Mouse (Mus musculus): Measurements from ENCODE around the gene Adgrd1. TPM values are rescaled to one million over a fixed set of nuclear protein-coding genes. Genes with fewer than 3 reads are reported as not detected.

The Adgrd1 gene
- polyA plus RNA-seq, 1 experiment: 3.1 TPM

DNA sequence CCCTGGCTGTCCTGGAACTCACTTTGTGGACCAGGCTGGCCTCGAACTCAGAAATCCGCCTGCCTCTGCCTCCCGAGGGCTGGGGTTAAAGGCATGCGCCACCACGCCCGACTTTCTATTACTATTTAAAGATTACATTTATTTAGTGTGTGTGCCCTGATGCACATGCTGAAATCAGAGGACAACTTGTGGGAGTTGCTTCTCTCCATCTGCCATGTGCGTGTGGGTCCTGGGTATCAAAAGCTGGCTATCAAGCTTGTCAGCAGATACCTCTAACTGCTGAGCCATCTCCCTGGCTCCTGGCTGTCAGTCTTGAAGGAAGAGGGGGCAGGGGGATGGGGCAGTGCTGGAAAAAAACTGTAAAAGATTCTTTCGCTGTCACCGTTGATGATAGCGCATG is 11.4 kb upstream of the Adgrd1 start:
- TF ChIP-seq CTCF (IDR thresholded peaks at IDR 0.05; ENCODE audit: extremely low read depth, insufficient read depth, low read length) (no peak), POLR2A (IDR thresholded peaks at IDR 0.05; ENCODE audit: extremely low read depth, insufficient read depth, low read length) (no peak)
- Histone ChIP-seq H3K4me1 (ENCODE audit: control insufficient read depth, insufficient read depth, low read length) (no peaks in the 10 kb centered on the region), H3K4me3 (ENCODE audit: insufficient read depth, low read length) (no peak overlapping the region), H3K27ac (ENCODE audit: insufficient read depth, low read length) (no peak overlapping the region)

DNA sequence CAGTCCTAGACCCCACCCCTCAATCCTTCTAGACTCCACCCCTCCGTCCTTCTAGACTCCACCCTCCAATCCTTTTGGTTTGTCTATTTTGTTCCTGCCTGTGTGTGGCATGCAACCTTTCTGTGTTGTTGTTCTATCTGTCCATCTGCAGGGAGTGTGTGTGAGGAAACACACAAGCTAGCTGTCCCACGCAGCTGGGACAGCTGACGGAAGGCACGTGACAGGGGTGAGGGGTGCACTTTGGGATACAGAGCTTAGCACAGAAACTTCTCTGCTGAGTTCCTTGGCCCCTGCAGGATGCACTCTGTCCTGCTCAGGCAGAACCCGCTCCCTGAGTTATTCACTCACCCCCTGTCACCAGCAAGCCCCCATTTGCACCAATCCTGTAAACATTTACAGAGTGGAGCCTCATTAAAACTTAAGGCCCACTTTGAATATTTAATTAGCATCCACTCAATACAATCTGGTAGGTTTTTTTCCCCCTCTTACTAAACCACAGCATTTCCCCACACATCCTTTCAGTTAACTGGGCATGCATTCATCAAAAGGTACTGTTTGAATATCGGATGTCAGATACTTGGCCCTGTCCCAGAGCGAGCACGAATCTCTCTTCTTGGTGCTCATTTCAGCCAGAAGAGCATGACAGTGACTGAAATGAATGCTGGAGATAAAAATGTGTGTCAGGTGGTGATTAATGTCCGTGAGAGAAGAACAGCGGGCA is 4.0 kb upstream of the Adgrd1 start:
- no peak for TF ChIP-seq CTCF (IDR thresholded peaks at IDR 0.05; ENCODE audit: extremely low read depth, insufficient read depth, low read length)
- no peak for TF ChIP-seq POLR2A (IDR thresholded peaks at IDR 0.05; ENCODE audit: extremely low read depth, insufficient read depth, low read length)
- Histone ChIP-seq H3K4me3 (ENCODE audit: insufficient read depth, low read length) (no peak overlapping the region), H3K4me1 (ENCODE audit: control insufficient read depth, insufficient read depth, low read length) (no peaks in the 10 kb centered on the region), H3K27ac (ENCODE audit: insufficient read depth, low read length) (no peak overlapping the region)

DNA sequence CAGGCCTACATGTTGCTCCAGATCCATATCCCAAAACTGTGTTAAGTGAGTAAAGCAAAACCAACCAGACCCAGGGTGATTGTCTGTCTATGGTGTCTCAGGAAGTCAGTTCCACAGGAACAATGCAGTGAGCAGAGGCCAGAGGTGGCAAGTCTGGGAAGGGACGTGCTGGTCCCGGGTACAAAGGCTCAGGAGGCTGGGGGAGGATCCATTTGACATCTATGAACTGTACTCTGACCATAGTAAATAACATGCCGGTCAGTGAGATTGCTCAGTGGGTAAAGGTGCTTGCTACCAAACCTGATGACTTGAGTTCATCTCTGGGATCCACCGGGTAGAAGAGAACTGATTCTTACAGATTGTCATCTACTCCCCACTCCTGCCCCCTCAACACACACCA is 3.4 kb upstream of the Adgrd1 start:
- Histone ChIP-seq H3K27ac (ENCODE audit: insufficient read depth, low read length) (no peak overlapping the region), H3K4me3 (ENCODE audit: insufficient read depth, low read length) (no peak overlapping the region), H3K4me1 (ENCODE audit: control insufficient read depth, insufficient read depth, low read length) (no peaks in the 10 kb centered on the region)
- no peak for TF ChIP-seq POLR2A (IDR thresholded peaks at IDR 0.05; ENCODE audit: extremely low read depth, insufficient read depth, low read length)
- no peak for TF ChIP-seq CTCF (IDR thresholded peaks at IDR 0.05; ENCODE audit: extremely low read depth, insufficient read depth, low read length)

DNA sequence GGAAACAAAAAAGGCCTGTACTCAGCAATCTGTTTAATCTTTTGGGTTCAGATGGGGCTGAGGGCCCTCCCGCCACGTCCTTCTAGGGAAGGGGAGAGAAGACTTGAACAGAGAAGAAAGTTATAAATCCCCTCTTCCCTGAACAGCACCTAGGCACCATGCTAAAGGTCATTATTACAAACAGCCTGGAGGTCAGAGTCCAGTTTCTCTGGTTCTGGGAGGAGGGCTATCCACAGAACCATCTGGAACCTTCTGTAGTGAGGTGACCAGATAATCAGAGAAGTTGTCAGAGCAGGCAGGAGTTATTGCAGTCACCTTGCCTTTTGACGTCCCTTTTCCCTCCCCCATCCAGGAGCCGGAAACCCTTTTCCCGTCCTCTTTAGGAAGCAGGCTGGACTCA is 2.3 kb upstream of the Adgrd1 start:
- Histone ChIP-seq H3K27ac (ENCODE audit: insufficient read depth, low read length) (no peak overlapping the region), H3K4me3 (ENCODE audit: insufficient read depth, low read length) (no peak overlapping the region), H3K4me1 (ENCODE audit: control insufficient read depth, insufficient read depth, low read length) (no peaks in the 10 kb centered on the region)
- no peak for TF ChIP-seq CTCF (IDR thresholded peaks at IDR 0.05; ENCODE audit: extremely low read depth, insufficient read depth, low read length)
- TF ChIP-seq POLR2A (IDR thresholded peaks at IDR 0.05; ENCODE audit: extremely low read depth, insufficient read depth, low read length): no peak

DNA sequence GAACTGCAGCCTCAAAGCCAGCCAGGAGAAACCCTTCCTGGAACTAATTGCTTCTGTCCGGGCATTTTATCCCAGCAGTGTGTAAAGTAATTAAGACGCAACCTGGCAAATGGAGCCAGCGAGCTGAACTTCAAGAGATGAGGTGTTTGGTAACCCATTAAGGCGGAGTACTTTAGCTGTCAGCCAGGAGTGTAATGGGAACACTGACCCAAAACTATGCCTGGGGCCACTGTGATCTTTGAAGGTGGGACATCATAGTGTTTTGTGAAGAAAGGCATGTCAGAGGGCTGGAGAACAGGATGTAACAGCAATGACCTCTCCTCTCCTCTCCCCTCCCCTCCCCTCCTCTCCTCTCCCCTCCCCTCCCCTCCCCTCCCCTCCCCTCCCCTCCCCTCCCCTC is 7.5 kb downstream of the Adgrd1 start:
- no peak for TF ChIP-seq CTCF (IDR thresholded peaks at IDR 0.05; ENCODE audit: extremely low read depth, insufficient read depth, low read length)
- no peak for TF ChIP-seq POLR2A (IDR thresholded peaks at IDR 0.05; ENCODE audit: extremely low read depth, insufficient read depth, low read length)
- Histone ChIP-seq H3K4me1 (ENCODE audit: control insufficient read depth, insufficient read depth, low read length) (no peaks in the 10 kb centered on the region), H3K4me3 (ENCODE audit: insufficient read depth, low read length) (no peak overlapping the region), H3K27ac (ENCODE audit: insufficient read depth, low read length) (no peak overlapping the region)

DNA sequence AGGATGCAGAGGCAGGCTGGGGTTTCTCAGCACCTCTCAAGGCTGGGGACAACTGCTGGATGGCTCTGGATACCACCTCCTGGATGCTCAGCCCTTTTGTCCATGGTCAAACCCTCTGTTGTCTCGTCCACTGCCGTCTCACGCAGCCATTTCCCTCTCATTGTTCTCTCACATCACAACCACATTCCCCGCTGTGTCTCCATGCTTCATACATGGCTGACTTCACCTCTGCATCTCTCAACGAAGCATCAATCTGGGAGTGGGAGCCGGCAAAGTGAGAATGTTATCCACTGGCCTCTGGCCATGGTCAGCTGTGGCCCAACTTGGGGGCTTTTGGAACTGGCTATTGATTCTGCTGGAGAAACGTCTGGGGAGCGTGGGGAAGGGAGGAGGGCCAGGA is 15.2 kb downstream of the Adgrd1 start:
- TF ChIP-seq POLR2A (IDR thresholded peaks at IDR 0.05; ENCODE audit: extremely low read depth, insufficient read depth, low read length) (no peak), CTCF (IDR thresholded peaks at IDR 0.05; ENCODE audit: extremely low read depth, insufficient read depth, low read length) (no peak)
- Histone ChIP-seq H3K27ac (ENCODE audit: insufficient read depth, low read length) (no peak overlapping the region), H3K4me3 (ENCODE audit: insufficient read depth, low read length) (no peak overlapping the region), H3K4me1 (ENCODE audit: control insufficient read depth, insufficient read depth, low read length) (no peaks in the 10 kb centered on the region; the same call in 1 of the 2 replicates)

DNA sequence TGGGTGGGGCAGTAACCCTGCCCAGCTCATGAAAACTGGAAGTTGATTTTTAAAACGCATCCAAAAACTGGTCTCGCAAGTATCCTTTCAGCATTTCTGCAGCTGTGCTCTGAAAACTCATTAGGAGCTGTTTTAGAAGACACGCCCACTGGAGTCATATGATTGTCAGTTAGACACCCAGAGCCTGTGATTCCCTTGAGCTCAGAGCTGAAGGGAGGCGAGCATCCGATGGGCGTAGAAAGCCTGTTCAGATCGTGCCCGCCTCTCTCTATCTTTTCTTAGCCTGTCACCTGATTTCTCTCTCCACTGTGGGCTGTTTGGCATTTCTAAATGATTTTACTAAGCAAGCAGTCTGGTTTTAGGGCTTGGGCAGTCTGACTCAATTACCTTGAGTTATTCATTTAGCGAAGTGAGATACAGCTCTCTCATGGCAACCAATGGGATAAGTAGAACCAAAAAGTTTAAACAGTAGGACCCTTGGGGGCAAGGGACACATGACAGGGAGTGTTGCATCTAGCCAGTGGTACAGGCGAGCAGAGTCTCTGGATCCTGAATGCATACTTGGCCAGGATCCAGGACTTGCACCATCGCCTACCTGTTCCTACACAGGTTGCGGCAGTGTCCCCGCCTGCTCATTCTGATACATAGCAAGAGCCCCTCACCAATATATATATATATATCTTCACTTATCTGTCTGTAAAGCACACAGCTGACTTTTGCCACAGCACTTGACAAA is 17.4 kb downstream of the Adgrd1 start:
- 0 out of 2 replicates have a peak overlapping the region, but pooled peaks have one; percentile 9 for H3K27ac ChIP-seq (ENCODE audit: insufficient read depth, low read length)

DNA sequence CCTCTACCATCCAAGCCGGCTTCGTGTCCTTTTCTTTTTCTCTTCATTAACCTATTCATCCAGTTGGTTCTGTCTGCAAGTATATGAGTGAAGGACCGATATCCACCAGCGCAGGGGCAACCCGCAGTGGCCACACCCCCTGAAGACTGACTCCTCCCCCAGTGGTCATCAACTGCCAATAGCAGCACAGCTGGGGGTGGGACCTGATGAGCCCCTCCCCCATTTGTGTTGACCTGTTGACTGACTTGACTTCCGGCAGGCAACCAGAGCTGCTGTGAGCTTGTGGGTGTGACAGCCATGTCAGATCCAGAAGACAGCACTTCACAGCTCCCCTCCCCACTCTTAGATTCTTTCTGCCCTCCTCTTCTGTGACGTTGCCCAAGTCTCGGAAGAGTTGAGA is 19.7 kb downstream of the Adgrd1 start:
- H3K4me3 ChIP-seq (ENCODE audit: insufficient read depth, low read length): no peak overlapping the region
- H3K27ac ChIP-seq (ENCODE audit: insufficient read depth, low read length): no peak overlapping the region
- no peak for TF ChIP-seq CTCF (IDR thresholded peaks at IDR 0.05; ENCODE audit: extremely low read depth, insufficient read depth, low read length)
- TF ChIP-seq POLR2A (IDR thresholded peaks at IDR 0.05; ENCODE audit: extremely low read depth, insufficient read depth, low read length): no peak
- H3K4me1 ChIP-seq (ENCODE audit: control insufficient read depth, insufficient read depth, low read length): peaks cover 4% of the 10 kb centered on the region

More for the DNA sequence above, 17.4 kb downstream of the Adgrd1 start:
- no peak overlapping the region for H3K4me3 ChIP-seq (ENCODE audit: insufficient read depth, low read length)
- TF ChIP-seq POLR2A (IDR thresholded peaks at IDR 0.05; ENCODE audit: extremely low read depth, insufficient read depth, low read length) (no peak), CTCF (IDR thresholded peaks at IDR 0.05; ENCODE audit: extremely low read depth, insufficient read depth, low read length) (no peak)
- H3K4me1 ChIP-seq (ENCODE audit: control insufficient read depth, insufficient read depth, low read length): peaks cover 2% of the 10 kb centered on the region

DNA sequence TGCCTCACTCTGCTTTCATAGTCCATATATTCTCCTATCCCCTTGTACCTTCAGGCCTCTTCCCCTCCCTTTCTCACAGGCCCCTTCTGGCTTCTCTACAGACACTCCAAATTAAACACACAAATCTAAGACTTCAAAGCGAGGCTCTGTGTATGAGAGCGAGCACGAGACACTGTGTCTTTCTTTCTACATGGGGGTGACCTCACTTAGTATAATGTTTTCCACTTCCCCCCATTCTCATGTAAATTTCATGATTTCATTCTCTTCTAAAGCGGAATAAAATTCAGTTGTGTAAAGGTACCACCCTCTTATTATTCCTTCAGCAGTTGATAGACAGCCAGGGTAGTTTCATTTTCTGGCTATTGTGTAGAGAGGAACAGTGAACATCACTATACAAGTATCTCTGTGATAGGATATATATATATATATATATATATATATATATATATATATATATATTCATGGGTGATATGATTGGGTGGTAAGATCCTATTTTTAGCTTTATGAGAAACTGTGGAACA is 21.1 kb downstream of the Adgrd1 start:
- no peak overlapping the region for H3K4me3 ChIP-seq (ENCODE audit: insufficient read depth, low read length)
- peaks cover 8% of the 10 kb centered on the region for H3K4me1 ChIP-seq (ENCODE audit: control insufficient read depth, insufficient read depth, low read length)
- no peak for TF ChIP-seq CTCF (IDR thresholded peaks at IDR 0.05; ENCODE audit: extremely low read depth, insufficient read depth, low read length)
- no peak for TF ChIP-seq POLR2A (IDR thresholded peaks at IDR 0.05; ENCODE audit: extremely low read depth, insufficient read depth, low read length)
- no peak overlapping the region for H3K27ac ChIP-seq (ENCODE audit: insufficient read depth, low read length)
